Mouse (Mus musculus) adrenal gland, postnatal 36 days (tissue): Measurements from ENCODE around the gene Ctsj. TPM values are rescaled to one million over a fixed set of nuclear protein-coding genes. Genes with fewer than 3 reads are reported as not detected.
"Not testable (repeated sequence)": the region's sequence is repeated elsewhere in the genome, so short reads cannot be mapped to it uniquely, and the experiment has no call there.

Experiments used
- DNase-seq, 2 experiments: peaks; one replicate each; pipeline ENCODE4 v3.0.0; 2021; ENCODE audit warnings: mixed read lengths in 1 of 2
- long read RNA-seq, 2 experiments: library from polyadenylated mRNA; stranded (forward); transcript quantifications; one replicate each; pipeline ENCODE4 v2.0.0; 2021; ENCODE audit warnings: borderline sequencing depth in 2 of 2
- total RNA-seq, 2 experiments: library from RNA; stranded (reverse); gene quantifications; 2 replicates each; pipeline ENCODE4 v1.2.3; 2021

Ctsj gene
- not detected for total RNA-seq
- long read RNA-seq, experiment 1: 0 reads
- long read RNA-seq, experiment 2: 0 reads

- no peak for DNase-seq
Measured at GRCm38 (mm10) chr13:61005859-61006258, at the start of gene Ctsj. Ctsj (minus strand) TSS chr13:61005959.

- no peak for DNase-seq
Measured at GRCm38 (mm10) chr13:61040531-61040930, 34.8 kb upstream of the Ctsj start, which contains the start of gene Ctsq. Ctsq (minus strand) TSS chr13:61040631.

DNA sequence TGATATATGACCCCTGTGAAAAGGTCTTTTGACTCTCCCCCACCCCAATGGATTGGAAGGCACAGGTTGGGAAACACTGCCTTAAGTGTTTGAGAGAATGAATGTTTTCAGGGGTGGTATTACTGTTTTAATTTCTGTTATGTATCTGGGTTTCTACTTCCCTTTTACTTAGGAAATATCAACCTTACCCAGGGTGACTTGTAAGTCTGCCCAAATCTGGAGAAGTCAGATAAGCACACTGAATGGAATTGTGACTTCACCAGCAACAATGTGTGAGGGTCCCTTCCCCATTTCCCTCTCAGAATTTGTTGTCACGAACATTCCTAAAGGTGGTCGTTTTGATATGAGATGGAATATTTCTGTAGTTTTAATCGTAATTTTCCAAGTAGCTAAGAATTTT, 17.0 kb upstream of the Ctsj start:
- DNase-seq: no peak

- DNase-seq: no peak
Measured at GRCm38 (mm10) chr13:61021844-61022243, 16.1 kb upstream of the Ctsj start.

DNA sequence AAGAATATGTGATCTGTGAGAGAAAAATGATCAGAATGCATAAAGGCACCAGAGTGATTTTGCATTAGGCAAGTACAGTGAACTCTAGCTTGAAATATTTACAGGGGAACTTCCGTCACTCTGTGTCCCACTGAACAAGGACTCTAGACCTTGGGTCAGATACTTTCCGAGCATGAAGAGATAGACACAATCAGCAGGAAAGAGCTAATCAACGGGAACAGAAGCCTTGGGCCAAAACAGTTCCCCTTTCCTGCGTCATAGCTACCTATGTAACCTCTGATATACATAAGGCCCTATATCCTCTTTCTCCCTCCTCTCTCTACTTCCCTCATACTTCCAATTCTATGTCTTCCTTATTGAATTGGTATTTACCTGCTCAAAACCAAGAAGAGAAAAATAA, 4.4 kb upstream of the Ctsj start:
- DNase-seq: no peak

DNA sequence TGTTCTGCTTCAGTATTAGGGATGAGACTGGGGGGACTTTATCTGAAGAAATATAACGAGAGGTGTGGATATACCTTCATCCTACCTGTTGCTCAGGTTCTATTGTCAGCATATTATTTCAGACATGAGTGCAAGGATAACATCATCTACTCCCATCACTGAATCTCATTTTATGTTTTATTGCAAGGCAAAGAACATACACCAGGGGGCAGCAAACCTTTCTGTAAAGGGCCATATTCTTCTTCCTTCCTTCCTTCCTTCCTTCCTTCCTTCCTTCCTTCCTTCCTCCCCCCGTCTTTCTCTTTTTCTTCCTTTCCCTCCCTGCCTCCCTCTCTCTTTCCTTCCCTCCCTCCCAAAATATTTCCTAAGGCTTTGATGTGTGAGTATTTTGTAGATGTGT, 8.2 kb downstream of the Ctsj start:
- DNase-seq: peak in 1 of 2 experiments; percentile 0

DNA sequence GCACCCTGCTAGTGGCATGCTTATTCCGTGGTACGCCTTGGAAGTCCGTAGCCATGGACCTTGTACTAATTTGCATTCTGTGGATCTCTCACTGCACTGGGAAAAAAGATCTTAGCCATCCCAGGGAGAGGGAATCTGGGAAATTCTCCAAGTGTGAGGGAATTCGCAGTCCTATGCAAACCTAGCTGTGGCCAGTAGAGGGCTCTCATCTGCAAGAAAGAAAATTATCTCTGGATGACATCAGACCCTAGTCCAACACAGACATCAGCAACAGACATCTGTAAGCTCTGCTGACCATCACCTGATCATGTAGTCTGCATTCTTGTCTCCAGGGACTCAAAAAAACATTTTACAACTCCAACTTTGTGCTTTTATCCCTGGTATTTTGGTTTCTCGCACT, 18.8 kb downstream of the Ctsj start:
- not testable (repeated sequence) for DNase-seq

DNA sequence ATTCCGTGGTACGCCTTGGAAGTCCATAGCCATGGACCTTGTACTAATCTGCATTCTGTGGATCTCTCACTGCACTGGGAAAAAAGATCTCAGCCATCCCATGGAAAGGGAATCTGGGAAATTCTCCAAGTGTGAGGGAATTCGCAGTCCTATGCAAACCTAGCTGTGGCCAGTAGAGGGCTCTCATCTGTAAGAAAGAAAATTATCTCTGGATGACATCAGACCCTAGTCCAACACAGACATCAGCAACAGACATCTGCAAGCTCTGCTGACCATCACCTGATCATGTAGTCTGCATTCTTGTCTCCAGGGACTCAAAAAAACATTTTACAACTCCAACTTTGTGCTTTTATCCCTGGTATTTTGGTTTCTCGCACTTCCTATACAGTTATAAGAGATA, 33.4 kb downstream of the Ctsj start:
- not testable (repeated sequence) for DNase-seq

DNA sequence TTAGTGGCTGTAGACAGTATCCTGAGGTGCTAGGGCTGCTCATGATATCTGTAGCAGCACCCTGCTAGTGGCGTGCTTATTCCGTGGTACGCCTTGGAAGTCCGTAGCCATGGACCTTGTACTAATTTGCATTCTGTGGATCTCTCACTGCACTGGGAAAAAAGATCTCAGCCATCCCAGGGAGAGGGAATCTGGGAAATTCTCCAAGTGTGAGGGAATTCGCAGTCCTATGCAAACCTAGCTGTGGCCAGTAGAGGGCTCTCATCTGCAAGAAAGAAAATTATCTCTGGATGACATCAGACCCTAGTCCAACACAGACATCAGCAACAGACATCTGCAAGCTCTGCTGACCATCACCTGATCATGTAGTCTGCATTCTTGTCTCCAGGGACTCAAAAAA, 41.8 kb downstream of the Ctsj start:
- DNase-seq: not testable (repeated sequence)

DNA sequence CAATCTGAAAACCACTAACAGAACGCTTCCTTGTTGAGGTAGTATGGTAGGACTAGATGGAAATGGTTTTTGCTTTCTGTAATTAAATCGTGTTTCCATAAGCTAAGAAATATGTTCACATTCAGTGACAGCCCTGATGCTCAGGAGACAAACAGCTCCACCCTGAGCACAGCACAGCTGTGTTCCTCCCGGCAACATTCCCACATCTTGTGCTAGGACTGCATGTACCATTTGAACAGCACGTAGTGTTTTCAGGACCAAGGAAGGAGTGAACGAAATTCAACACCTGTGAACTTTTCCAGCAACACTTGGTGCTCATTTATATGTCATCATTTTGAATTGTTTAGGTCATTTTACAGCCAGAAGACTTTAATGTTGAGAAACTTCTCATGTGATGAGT, 44.1 kb downstream of the Ctsj start:
- DNase-seq: no peak

Other genes with a start within 250 kb of the Ctsj start
- gene BC051665, start 219.6 kb downstream of the Ctsj start, total RNA-seq: not detected
- not detected for gene Ctsll3, start 203.1 kb downstream of the Ctsj start, total RNA-seq
- gene 4930486L24Rik, start 141.5 kb downstream of the Ctsj start, total RNA-seq: 100 to 1,000 TPM in 1 of 2 experiments, under 1 TPM in 1; 0.50 to 108 TPM
- under 1 TPM; 0.36 to 0.99 TPM for gene Gm49392, start 109.1 kb downstream of the Ctsj start, total RNA-seq
- gene Ctla2b, start 108.5 kb downstream of the Ctsj start, total RNA-seq: 1 to 10 TPM; 2.7 to 5.4 TPM
- not detected for gene Tpbpb, start 101.1 kb downstream of the Ctsj start, total RNA-seq
- gene Gm49393, start 70.4 kb downstream of the Ctsj start, total RNA-seq: not detected
- 1 to 10 TPM in 1 of 2 experiments, under 1 TPM in 1; 0.59 to 2.7 TPM for gene Gm49391, start 69.4 kb downstream of the Ctsj start, total RNA-seq
- 10 to 100 TPM; 30.3 to 51.8 TPM for gene Ctla2a, start 69.3 kb downstream of the Ctsj start, total RNA-seq
- not detected for gene Tpbpa, start 64.0 kb downstream of the Ctsj start, total RNA-seq
- not detected for gene Ctsq, start 34.7 kb upstream of the Ctsj start, total RNA-seq
- gene Ctsr, start 158.3 kb upstream of the Ctsj start, total RNA-seq: not detected
- gene Cts6, start 197.5 kb upstream of the Ctsj start, total RNA-seq: not detected
- gene Cts8, start 249.4 kb upstream of the Ctsj start, total RNA-seq: not detected